Mouse (Mus musculus) midbrain, postnatal 0 days (tissue): ENCODE results near the gene Tiam1. TPM values are rescaled to one million over a fixed set of nuclear protein-coding genes. Genes with fewer than 3 reads are reported as not detected.

Experiments
- ATAC-seq: fragments of 200-750 bp; cut with Nextera tagmentation; 2 replicates; pipeline ENCODE4 v1.8.0; 2017; ENCODE audit warnings: moderate number of reproducible peaks, mild to moderate bottlenecking, moderate TSS enrichment, moderate library complexity; ENCODE audit not compliant: low FRiP score
- DNase-seq: peaks from one replicate; pipeline ENCODE4 v3.0.0-alpha.2; 2015; ENCODE audit warnings: low spot score
- H3K27ac ChIP-seq: fragments of 300-500 bp; sonication (generic); 2 replicates; pipeline ENCODE4 v1.5.1; 2014; ENCODE audit warnings: low read depth, mild to moderate bottlenecking, low read length, mixed read lengths
- H3K27me3 ChIP-seq: fragments of 300-500 bp; sonication (generic); 2 replicates; pipeline ENCODE4 v1.6.1; 2014; ENCODE audit warnings: low read length, control low read depth, mixed read lengths; ENCODE audit not compliant: insufficient read depth
- H3K36me3 ChIP-seq: fragments of 300-500 bp; sonication (generic); 2 replicates; pipeline ENCODE4 v1.6.1; 2014; ENCODE audit warnings: low read length, control low read depth, mixed read lengths; ENCODE audit not compliant: insufficient read depth
- H3K4me1 ChIP-seq: fragments of 300-500 bp; sonication (generic); 2 replicates; pipeline ENCODE4 v1.6.1; 2014; ENCODE audit warnings: mild to moderate bottlenecking, control low read depth, antibody characterized with exemption, low read length, mixed read lengths; ENCODE audit not compliant: insufficient read depth
- H3K4me2 ChIP-seq: fragments of 300-500 bp; sonication (generic); 2 replicates; pipeline ENCODE4 v1.6.1; 2014; ENCODE audit warnings: low read depth, mild to moderate bottlenecking, low read length, mixed read lengths; ENCODE audit not compliant: poor library complexity, severe bottlenecking
- H3K4me3 ChIP-seq: fragments of 300-500 bp; sonication (generic); 2 replicates; pipeline ENCODE4 v1.5.1; 2014; ENCODE audit warnings: low read depth, mild to moderate bottlenecking, low read length, moderate library complexity
- H3K9ac ChIP-seq: fragments of 300-500 bp; sonication (generic); replicated peaks from 2 replicates; pipeline ENCODE4 v1.6.1; 2014; ENCODE audit warnings: mild to moderate bottlenecking, low read length, moderate library complexity, mixed read lengths; ENCODE audit not compliant: poor library complexity, severe bottlenecking
- H3K9me3 ChIP-seq: fragments of 300-500 bp; sonication (generic); 2 replicates; pipeline ENCODE4 v1.6.1; 2016; ENCODE audit warnings: low read length, control low read depth
- CTCF ChIP-seq: IDR thresholded peaks from 2 replicates; pipeline ENCODE4 v1.5.1; 2016; ENCODE audit warnings: antibody characterized with exemption, mild to moderate bottlenecking
- WGBS: fragments of 180-500 bp; shearing (Covaris S2); extraction: QIAGEN DNeasy Blood & Tissue Kit; methylation state at CpG from one replicate; pipeline ENCODE4 v1.1.7; 2014; 5-methylcytosine and 5-hydroxymethylcytosine counted together
- polyA plus RNA-seq: library from polyadenylated mRNA; unstranded; fragments of >200 nt; fragmentation: Nextera tagmentation; extraction: Ambion mirVana; gene quantifications from 2 replicates; pipeline ENCODE4 v1.2.1, GENCODE M21; 2015
- total RNA-seq: library from RNA; depleted of rRNA; stranded (reverse); fragments of >200 nt; gene quantifications from 2 replicates; pipeline ENCODE4 v1.2.3, GENCODE M21; 2014

The Tiam1 gene
- total and polyA plus RNA-seq, 2 experiments from 2014 or later, result 17.6 to 26.9 TPM

DNA sequence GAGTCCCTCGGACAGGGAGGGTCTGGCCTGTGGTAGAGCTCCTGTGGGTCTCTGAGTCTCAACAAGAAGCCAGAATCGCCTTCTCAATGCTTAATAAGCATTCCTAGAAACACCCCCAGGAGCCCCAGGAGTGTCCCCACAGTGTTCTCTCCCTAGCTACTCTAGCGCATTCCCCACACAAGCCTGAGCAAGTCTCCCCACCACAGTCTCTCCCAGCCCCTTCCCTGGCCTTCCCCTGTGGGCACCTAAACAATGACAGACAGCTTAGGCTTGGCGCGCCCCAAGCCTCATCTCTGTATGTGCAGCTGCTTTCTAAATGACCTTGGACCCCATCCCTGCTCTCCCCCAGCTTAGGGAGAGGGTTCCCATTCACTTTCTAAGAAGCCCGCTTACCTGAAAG, 7.3 kb upstream of the Tiam1 start:
- TF ChIP-seq CTCF, result no peak
- no peak overlapping the region for H3K4me2 ChIP-seq
- H3K36me3 ChIP-seq, result no peaks in the 10 kb centered on the region
- WGBS, result 74% methylated on average over 6 of the region's 6 CpGs
- H3K9ac ChIP-seq, result no peak overlapping the region
- H3K4me3 ChIP-seq, result no peak overlapping the region
- H3K27me3 ChIP-seq, result no peaks in the 10 kb centered on the region
- DNase-seq (no peak), ATAC-seq (no peak)
- H3K27ac ChIP-seq, result no peak overlapping the region
- H3K9me3 ChIP-seq, result no peaks in the 10 kb centered on the region
- no peaks in the 10 kb centered on the region for H3K4me1 ChIP-seq

DNA sequence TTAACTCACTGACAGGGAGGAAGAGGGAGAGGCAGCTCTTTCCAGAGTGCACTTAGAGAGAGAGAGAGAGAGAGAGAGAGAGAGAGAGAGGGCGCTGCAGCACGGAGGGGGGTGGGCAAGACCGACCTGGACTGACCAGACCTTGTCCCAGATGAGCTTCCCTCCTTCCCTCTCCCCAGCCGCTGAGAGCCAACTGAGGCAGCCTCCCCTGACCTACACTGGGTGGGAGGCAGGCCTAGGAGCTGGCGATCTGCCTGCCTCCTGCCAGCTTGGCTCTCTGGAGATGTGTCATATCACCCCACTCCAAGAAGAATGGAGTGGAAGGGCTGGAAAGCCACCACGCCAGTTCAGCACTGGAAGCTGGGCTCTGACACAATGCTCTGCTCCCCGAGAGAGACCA, 6.6 kb upstream of the Tiam1 start:
- 60% methylated on average over 6 of the region's 7 CpGs for WGBS
- H3K27me3 ChIP-seq, result no peaks in the 10 kb centered on the region
- no peaks in the 10 kb centered on the region for H3K9me3 ChIP-seq
- no peaks in the 10 kb centered on the region for H3K4me1 ChIP-seq
- no peak for TF ChIP-seq CTCF
- no peak overlapping the region for H3K27ac ChIP-seq
- no peak overlapping the region for H3K9ac ChIP-seq
- no peaks in the 10 kb centered on the region for H3K36me3 ChIP-seq
- H3K4me3 ChIP-seq, result no peak overlapping the region
- H3K4me2 ChIP-seq, result no peak overlapping the region
- ATAC-seq (no peak), DNase-seq (no peak)

DNA sequence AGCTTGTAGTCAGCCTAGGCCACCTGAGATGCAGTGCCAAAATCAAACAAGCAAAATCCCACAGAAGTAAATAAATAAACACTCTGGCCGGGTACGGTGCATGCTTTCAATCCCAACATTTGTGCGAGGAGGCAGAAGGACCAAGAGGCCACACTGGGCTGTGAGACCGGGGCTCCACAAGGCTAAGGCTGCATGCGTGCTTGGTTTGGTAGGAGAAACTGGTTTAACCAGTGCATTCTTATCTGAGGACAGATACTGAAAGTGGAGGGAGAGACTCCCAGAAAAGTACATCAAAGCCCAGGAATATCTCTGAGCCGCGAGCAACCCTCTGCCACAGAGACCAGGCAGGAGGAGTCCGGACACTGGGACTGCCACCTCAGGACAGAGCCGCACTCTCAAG, 5.8 kb upstream of the Tiam1 start:
- Histone ChIP-seq H3K36me3 (no peaks in the 10 kb centered on the region), H3K4me3 (no peak overlapping the region), H3K4me1 (no peaks in the 10 kb centered on the region), H3K4me2 (no peak overlapping the region), H3K27me3 (no peaks in the 10 kb centered on the region), H3K9me3 (no peaks in the 10 kb centered on the region), H3K9ac (no peak overlapping the region), H3K27ac (no peak overlapping the region)
- TF ChIP-seq CTCF, result no peak
- 83% methylated on average over 9 of the region's 9 CpGs for WGBS
- DNase-seq (no peak), ATAC-seq (no peak)

- H3K9ac ChIP-seq, result no peak overlapping the region
- H3K36me3 ChIP-seq, result no peaks in the 10 kb centered on the region
- DNase-seq (no peak), ATAC-seq (no peak)
- TF ChIP-seq CTCF, result no peak
- no peak overlapping the region for H3K4me3 ChIP-seq
- H3K4me2 ChIP-seq, result no peak overlapping the region
- 96% methylated on average over 1 of the region's 1 CpGs for WGBS
- no peaks in the 10 kb centered on the region for H3K9me3 ChIP-seq
- no peak overlapping the region for H3K27ac ChIP-seq
- H3K4me1 ChIP-seq, result no peaks in the 10 kb centered on the region; the same call in 1 of the 2 replicates
- H3K27me3 ChIP-seq, result no peaks in the 10 kb centered on the region
Observed at GRCm38 (mm10) chr16:90145244-90145643, 1.7 kb upstream of the Tiam1 start.

DNA sequence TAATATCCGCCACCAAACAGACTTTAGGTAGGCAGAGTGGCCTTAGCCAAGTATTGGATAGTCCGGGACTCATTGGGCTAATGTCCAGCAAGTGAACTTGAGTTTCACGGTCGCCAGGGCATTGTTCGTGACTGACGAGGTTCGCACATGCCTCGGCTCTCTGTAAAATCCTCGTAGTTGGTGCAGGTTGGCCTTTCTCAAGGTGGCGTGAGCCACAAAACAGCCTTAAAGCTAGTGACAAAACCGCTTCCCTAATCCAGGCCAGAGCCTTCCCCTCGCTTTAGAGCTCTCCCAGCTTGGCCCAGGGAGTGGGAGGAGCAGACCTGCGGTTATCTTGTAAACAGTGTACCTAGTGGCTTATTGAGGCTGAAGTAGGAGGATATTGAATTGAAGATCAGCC, 972 bp upstream of the Tiam1 start:
- no peaks in the 10 kb centered on the region for H3K27me3 ChIP-seq
- WGBS, result 3% methylated on average over 13 of the region's 13 CpGs
- no peaks in the 10 kb centered on the region for H3K9me3 ChIP-seq
- TF ChIP-seq CTCF, result no peak
- H3K4me3 ChIP-seq, result peak overlapping the region; percentile 70
- peak overlapping the region; percentile 63 for H3K4me2 ChIP-seq
- DNase-seq (no peak), ATAC-seq (no peak)
- no peaks in the 10 kb centered on the region for H3K36me3 ChIP-seq
- H3K4me1 ChIP-seq, result no peaks in the 10 kb centered on the region; the same call in 1 of the 2 replicates
- peak overlapping the region; percentile 47 for H3K9ac ChIP-seq
- peak overlapping the region; percentile 48; the same call in 1 of the 2 replicates for H3K27ac ChIP-seq

GRCm38 (mm10) chr16:90143416-90143759, 181 bp downstream of the Tiam1 start:
- peak; percentile 75 for ATAC-seq
- Histone ChIP-seq H3K27ac (peak overlapping the region; percentile 91), H3K4me2 (peak overlapping the region; percentile 58), H3K9ac (peak overlapping the region; percentile 77), H3K4me3 (peak overlapping the region; percentile 70), H3K4me1 (no peaks in the 10 kb centered on the region; the same call in 1 of the 2 replicates), H3K27me3 (no peaks in the 10 kb centered on the region), H3K36me3 (no peaks in the 10 kb centered on the region), H3K9me3 (no peaks in the 10 kb centered on the region)
- no peak for DNase-seq
- TF ChIP-seq CTCF, result no peak
- WGBS, result under 1% methylated on average over 21 of the region's 21 CpGs
